Mouse (Mus musculus): ENCODE results near the gene Prm3.

DNA sequence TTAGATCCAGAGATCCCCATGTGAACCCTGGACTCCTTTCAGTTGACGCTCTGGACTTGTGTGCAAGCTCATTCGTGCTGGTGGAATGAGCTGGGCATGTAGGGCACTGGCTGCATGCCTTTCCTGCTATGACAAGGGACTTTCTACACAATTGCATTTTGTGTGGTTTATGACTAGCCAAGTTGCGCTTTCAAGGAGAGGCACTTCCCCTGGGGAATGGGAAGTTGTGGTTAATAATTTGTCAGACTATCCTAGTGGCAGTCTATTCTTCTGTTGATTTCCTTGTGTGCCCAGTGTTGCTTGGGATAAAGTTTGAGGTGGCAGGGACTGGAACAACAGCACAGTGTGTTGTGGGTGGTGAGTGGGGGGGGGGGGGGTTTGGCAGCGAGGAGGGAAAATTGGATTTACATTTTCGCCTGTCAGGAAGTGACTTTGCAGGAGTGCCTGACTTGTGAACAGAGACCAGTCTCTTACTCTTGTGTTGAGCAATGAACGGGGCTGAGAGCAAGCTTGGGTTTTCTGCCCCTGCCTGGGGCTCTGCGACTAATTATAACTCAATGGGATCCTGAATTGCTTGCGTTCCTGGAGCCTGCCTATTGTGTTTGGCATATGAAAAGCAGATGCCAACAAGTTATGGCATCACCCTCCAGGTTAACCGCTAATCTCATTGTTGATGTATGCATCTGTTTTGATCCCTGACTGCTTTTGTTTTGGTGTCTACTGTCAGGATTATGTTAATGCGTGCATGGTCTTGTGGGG is 48.0 kb upstream of the Prm3 start:
- no peak for TF ChIP-seq CTCF (IDR thresholded peaks at IDR 0.05; ENCODE audit: low read depth, low read length)
- no peak for TF ChIP-seq POLR2A (IDR thresholded peaks at IDR 0.05; ENCODE audit: borderline replicate concordance, low read depth, low read length)
